Mouse (Mus musculus) mouse trophoblast stem cell (cell line): ENCODE data around the gene Olfr1360.

ENCODE experiments used
- in situ Hi-C, 2 experiments: fragments of 300-500 bp; cut with MseI, MboI; formaldehyde crosslinking; loops; 2 replicates in 1 of 2; 3 replicates in 1 of 2; pipeline ENCODE4 v1.15.1; 2025

Olfr1360 gene

DNA sequence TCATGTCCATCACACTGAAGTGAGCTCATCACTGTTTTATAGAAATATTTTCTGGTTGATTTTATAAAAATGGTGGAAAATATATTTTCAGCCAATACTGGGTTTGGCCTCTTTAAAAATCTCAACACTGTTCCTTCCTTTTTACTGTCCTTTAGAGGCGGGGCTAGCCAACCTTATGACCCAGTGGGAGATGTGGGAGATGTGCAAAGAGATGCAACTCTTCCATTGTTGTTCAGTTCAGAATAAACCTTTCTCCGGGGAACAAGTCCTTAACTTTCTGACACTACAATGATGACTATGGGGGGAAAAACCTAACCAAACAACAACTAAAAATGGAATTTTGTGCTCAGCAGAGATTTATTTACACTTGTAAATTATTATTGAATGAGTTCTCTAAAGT, at the start of gene Olfr1360:
TSS of gene Olfr1360 (minus strand) at position 101 of the 400 bp plus-strand sequence.
- in situ Hi-C loops = no loop called here

- in situ Hi-C loops = loop anchor here in 1 of 2 experiments (25.0 kb wide), 1 partner anchor 314 kb away; the partner anchor contains the start of genes Hist1h2ag, Hist1h2ah, Hist1h2bj and Hist1h2bk
These were observed 46.0 kb upstream of the Olfr1360 start for GRCm38 (mm10) chr13:21722993-21723836.

GRCm38 (mm10) chr13:21722373-21722925, 45.2 kb upstream of the Olfr1360 start:
- in situ Hi-C loops = loop anchor here in 1 of 2 experiments (25.0 kb wide), 1 partner anchor 315 kb away; the partner anchor contains the start of genes Hist1h2ag, Hist1h2ah, Hist1h2bj and Hist1h2bk

DNA sequence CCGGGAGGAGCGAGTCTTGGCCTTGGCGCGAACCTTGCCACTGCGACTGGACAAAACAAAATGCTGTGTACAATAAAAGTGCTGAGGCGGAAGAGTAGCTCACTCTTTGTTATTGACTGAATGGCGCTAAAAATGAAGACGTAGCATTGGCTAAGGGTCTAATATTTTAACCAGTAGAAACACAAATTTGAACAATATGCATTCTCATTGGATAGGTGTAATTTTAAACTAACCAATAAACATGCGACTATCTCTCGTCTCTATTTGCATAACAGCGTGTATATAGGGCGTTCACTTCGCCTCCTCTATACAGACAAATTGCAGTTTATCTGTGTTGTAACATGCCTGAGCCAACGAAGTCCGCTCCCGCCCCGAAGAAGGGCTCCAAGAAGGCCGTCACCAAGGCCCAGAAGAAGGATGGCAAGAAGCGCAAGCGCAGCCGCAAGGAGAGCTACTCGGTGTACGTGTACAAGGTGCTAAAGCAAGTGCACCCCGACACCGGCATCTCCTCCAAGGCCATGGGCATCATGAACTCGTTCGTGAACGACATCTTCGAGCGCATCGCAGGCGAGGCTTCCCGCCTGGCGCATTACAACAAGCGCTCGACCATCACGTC, 44.7 kb upstream of the Olfr1360 start, which contains the start of gene Hist1h2bm:
TSS of gene Hist1h2bm (plus strand) at position 288 of the 616 bp plus-strand sequence.
- in situ Hi-C loops = loop anchor here in 1 of 2 experiments (25.0 kb wide), 1 partner anchor 315 kb away; the partner anchor contains the start of genes Hist1h2ag, Hist1h2ah, Hist1h2bj and Hist1h2bk

DNA sequence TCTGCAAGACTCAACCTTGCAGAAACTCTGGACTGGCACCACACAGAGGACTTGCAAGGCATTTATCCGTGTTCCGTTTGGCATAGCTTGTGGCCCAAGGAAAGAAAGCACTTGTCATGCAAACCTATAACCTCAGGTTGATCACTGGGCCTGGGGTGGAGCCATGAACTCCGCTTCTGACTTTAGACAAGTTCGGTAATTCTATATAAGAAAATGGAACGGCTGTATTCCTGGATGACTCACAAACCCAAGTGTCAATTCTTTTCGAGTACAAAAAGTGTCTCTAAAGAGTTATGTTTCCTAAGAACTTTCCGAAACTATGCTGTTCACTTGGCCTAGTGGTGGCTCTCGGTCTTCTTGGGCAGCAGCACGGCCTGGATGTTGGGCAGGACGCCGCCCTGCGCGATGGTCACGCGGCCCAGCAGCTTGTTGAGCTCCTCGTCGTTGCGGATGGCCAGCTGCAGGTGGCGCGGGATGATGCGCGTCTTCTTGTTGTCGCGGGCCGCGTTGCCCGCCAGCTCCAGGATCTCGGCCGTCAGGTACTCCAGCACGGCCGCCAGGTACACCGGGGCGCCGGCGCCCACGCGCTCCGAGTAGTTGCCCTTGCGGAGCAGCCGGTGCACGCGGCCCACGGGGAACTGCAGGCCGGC, 44.0 kb upstream of the Olfr1360 start:
- in situ Hi-C loops = loop anchor here in 1 of 2 experiments (25.0 kb wide), 1 partner anchor 316 kb away; the partner anchor contains the start of genes Hist1h2ag, Hist1h2ah, Hist1h2bj and Hist1h2bk

GRCm38 (mm10) chr13:21718381-21719080, 41.3 kb upstream of the Olfr1360 start:
- in situ Hi-C loops = loop anchor here in 1 of 2 experiments (25.0 kb wide), 1 partner anchor 319 kb away; the partner anchor contains the start of genes Hist1h2ag, Hist1h2ah, Hist1h2bj and Hist1h2bk

DNA sequence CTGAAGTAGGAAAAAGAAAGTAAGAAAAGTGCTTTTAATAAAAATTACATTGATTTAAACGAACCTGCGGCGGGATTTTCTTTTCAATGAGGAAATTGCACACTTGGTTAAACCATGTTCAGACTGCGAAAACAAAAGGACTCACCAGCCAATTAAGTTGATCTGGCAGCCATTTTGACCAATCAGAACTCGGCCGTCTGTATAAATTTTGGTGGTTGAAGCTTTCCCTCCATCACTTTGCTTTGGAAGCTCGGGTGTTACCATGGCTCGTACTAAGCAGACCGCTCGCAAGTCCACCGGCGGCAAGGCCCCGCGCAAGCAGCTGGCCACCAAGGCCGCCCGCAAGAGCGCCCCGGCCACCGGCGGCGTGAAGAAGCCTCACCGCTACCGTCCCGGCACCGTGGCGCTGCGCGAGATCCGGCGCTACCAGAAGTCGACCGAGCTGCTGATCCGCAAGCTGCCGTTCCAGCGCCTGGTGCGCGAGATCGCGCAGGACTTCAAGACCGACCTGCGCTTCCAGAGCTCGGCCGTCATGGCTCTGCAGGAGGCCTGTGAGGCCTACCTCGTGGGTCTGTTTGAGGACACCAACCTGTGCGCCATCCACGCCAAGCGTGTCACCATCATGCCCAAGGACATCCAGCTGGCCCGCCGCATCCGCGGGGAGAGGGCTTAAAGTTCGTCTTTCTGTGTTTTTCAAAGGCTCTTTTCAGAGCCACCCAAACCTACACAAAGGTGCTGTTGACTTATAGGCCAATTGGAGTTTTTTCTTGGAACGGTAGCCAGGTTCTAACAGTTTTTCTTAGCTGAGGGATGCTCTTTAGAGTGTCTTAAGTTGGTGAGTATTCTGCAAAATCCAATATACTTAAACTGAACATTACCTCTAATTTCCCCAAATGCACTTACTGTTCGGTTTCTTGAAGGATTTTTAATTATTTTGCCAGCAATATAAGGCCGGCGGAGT, 40.5 kb upstream of the Olfr1360 start, which contains the start of gene Hist1h3h:
TSS of gene Hist1h3h (plus strand) at position 263 of the 961 bp plus-strand sequence.
- in situ Hi-C loops = loop anchor here in 1 of 2 experiments (25.0 kb wide), 1 partner anchor 320 kb away; the partner anchor contains the start of genes Hist1h2ag, Hist1h2ah, Hist1h2bj and Hist1h2bk

DNA sequence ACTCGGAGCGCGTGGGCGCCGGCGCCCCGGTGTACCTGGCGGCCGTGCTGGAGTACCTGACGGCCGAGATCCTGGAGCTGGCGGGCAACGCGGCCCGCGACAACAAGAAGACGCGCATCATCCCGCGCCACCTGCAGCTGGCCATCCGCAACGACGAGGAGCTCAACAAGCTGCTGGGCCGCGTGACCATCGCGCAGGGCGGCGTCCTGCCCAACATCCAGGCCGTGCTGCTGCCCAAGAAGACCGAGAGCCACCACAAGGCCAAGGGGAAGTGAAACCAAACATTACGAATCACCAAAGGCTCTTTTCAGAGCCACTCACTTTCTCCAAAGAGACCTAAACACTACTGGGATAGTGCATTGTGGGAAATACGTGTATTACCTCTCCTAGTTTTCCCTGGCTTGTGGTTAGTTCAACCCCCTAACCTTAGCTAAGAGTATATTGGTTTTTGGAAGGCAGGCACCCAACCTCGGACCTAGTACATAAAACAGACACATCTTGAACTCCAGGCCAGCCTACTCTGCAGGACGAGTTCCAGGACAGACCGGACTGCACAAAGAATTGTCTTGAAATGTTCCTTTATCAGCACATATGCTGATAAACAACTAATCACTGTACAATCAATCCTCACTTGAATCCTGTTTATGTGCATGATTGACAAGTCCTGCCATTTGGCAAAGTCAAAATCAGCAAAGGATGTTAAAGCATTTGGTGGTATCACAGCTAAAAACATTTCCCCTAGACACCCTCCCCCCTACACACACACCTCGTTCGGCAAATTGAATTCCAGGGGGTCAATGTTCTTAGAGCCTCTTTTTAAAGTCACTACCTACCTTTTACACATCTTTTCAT, 39.6 kb upstream of the Olfr1360 start:
- in situ Hi-C loops = loop anchor here in 1 of 2 experiments (25.0 kb wide), 1 partner anchor 321 kb away; the partner anchor contains the start of genes Hist1h2ag, Hist1h2ah, Hist1h2bj and Hist1h2bk

DNA sequence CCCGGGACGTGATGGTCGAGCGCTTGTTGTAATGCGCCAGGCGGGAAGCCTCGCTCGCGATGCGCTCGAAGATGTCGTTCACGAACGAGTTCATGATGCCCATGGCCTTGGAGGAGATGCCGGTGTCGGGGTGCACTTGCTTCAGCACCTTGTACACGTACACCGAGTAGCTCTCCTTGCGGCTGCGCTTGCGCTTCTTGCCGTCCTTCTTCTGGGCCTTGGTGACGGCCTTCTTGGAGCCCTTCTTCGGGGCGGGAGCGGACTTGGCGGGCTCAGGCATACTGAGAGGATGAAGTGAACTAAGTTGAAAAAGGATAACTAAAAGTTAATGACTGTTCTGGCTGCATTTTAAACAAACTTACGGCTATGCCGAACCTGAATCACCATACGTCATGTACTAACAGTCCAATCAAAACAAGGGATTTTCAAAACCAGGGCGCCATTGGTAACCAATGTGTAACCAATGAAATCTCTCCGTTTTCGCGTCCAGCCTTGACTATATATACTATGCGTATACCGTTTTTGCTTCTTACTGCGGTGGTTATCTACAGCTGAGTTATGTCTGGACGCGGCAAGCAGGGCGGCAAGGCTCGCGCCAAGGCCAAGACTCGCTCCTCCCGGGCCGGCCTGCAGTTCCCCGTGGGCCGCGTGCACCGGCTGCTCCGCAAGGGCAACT, 38.8 kb upstream of the Olfr1360 start, which contains the start of the genes Hist1h2bl and Hist1h2ai:
TSS of gene Hist1h2bl (minus strand) at position 280 of the 676 bp plus-strand sequence.
TSS of gene Hist1h2ai (plus strand) at position 559 of the 676 bp plus-strand sequence.
- in situ Hi-C loops = loop anchor here in 1 of 2 experiments (25.0 kb wide), 1 partner anchor 321 kb away; the partner anchor contains the start of genes Hist1h2ag, Hist1h2ah, Hist1h2bj and Hist1h2bk

DNA sequence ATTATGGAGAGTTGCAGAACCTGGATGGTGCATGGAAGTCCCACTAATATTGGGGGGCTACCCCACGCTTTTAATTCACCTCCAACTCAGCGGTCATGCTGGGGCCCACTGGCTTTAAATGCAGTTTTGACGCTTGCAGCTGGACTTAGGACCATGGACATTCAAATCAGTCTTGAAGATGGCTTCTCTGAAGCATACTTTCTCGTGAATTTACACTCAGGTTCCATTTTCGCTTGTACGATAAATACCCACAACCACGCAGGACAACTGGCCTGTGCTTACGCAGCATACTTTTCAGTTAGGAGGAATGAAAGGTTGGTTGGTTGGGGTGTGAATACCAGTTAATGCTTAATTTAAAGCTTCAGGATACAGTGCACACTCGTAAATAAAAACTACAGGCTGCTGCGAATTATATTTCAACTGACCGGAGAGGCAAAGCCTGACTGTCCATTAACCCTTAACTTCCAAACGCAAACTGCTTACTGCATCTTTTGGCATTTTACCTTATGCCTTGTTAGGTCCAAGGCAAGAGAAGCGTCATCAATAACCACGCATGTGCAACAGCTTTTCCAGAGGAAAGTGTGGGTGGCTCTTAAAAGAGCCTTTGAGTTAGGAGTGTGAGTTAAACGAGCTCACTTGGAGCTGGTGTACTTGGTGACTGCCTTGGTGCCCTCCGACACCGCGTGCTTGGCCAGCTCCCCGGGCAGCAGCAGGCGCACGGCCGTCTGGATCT, 38.1 kb upstream of the Olfr1360 start:
- in situ Hi-C loops = loop anchor here in 1 of 2 experiments (25.0 kb wide), 1 partner anchor 322 kb away; the partner anchor contains the start of genes Hist1h2ag, Hist1h2ah, Hist1h2bj and Hist1h2bk

DNA sequence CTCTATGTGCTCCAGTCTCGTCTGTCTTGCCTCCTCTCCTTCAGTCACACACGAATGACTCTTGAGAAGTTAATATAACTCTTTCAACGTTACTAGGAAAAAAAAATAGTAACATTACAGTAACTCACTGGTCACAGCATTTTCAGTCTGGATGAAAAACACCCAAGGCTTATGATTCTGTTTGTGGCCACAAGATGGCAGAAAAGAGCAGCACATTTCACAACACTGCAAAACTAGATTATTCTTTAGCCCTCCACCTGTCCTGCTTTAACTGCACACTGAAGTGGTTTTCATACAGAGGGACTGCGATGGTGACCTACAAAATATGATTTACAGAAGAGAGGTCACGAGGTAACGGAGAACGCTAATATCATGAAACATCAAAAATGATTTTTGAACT, 37.5 kb upstream of the Olfr1360 start:
- in situ Hi-C loops = loop anchor here in 1 of 2 experiments (25.0 kb wide), 1 partner anchor 323 kb away; the partner anchor contains the start of genes Hist1h2ag, Hist1h2ah, Hist1h2bj and Hist1h2bk

DNA sequence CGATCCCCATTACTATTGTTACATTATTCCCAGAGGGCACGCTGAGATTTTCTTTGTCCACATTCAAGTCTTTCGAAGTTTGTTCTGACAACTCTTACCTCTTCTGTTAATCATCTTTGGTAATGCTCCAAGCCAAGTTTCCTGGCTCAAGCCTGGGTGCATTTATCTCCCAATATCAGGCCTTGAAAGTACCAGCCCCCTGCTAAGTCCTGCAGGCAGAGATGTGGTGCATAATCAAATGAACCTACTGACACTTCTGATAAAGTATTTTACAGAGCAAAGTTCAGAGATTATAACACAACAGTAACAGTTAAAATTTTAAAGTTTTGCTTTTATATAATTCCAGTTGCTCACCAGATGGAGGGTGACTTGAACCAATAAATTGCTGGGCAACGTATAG, 34.5 kb upstream of the Olfr1360 start:
- in situ Hi-C loops = loop anchor here in 1 of 2 experiments (25.0 kb wide), 1 partner anchor 326 kb away; the partner anchor contains the start of genes Hist1h2ag, Hist1h2ah, Hist1h2bj and Hist1h2bk

DNA sequence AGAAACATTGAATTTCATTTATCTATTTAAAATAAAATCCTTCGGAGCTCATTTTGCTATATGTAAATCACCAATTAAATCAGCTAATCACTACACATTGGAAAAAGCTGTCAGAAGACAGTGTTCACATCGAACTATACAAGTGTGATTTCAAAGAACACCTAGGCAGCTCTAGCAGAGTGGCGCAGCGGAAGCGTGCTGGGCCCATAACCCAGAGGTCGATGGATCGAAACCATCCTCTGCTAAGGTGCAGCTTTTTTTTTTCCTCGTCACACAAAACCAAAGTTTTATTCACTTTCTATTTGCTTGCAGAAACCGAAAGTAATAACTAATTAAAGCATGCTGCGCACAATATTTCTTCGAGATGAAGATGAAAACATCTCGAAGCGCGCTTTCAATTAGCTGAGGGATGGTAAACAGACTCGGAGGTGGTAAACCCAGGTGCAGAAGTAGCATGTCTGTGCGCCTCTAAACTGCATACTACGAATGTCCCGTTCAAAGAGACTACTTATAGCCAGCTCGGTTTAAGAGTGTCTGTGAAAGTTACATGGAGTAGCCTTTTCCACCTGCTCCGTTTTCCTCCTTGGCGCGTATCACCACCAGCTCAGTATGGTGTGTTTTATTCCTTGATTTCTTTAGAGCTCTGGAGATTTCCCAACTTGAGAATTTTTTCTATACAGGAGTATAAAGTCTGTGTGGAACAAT, 33.8 kb upstream of the Olfr1360 start:
- in situ Hi-C loops = loop anchor here in 1 of 2 experiments (25.0 kb wide), 1 partner anchor 326 kb away; the partner anchor contains the start of genes Hist1h2ag, Hist1h2ah, Hist1h2bj and Hist1h2bk

DNA sequence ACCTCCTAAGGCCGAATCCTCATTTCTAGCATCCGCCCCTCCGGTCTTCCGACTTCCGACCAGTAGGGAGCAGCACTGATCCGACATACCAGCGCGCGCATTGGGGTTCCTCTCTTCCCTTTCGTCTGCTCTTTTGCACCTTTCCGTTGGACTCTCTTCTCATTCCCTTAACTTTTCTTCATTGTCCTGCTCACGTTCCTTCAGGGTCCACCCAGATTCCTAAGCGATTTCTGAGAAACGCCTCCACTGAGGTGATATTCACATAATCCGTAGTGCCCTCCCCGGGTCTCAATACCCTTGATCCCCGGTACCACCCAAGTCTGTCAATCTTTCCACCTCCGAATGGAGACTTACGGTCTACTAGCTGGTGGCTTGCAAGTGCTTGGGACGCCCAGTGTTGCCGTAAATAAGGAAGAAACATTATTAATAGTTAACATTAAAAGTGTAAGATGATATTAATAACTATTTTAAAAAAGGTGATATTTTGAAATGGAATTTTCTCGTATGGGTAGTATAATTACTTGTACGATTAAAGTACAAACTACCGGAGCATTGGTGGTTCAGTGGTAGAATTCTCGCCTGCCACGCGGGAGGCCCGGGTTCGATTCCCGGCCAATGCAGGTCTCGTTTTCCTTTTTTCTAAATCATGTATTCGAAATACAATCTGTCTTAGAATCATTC, 33.0 kb upstream of the Olfr1360 start:
- in situ Hi-C loops = loop anchor here in 1 of 2 experiments (25.0 kb wide), 1 partner anchor 327 kb away; the partner anchor contains the start of genes Hist1h2ag, Hist1h2ah, Hist1h2bj and Hist1h2bk
